Mouse (Mus musculus): ENCODE data around the gene Echdc3. TPM values are rescaled to one million over a fixed set of nuclear protein-coding genes. Genes with fewer than 3 reads are reported as not detected.

The Echdc3 gene
- polyA plus RNA-seq, 2 experiments, result 4.8 to 5.0 TPM

GRCm38 (mm10) chr2:6168560-6168959, 44.3 kb downstream of the Echdc3 start:
- Histone ChIP-seq H3K4me1 (ENCODE audit: control insufficient read depth, insufficient read depth, low read length) (0 out of 2 replicates have a peak, but pooled peaks cover 6% of the 10 kb centered on the region), H3K27me3 (ENCODE audit: control insufficient read depth, insufficient read depth, low read length) (no peaks in the 10 kb centered on the region), H3K9me3 (ENCODE audit: control insufficient read depth, low read length) (no peaks in the 10 kb centered on the region), H3K9ac (ENCODE audit: low read depth, low read length, severe bottlenecking) (no peak overlapping the region), H3K4me3 (replicated peaks; ENCODE audit: low read length) (no peak overlapping the region), H3K27ac (replicated peaks; ENCODE audit: low read depth, low read length) (no peak overlapping the region), H3K36me3 (ENCODE audit: control insufficient read depth, insufficient read depth, low read length) (no peaks in the 10 kb centered on the region), H3K4me2 (replicated peaks; ENCODE audit: low read depth, low read length, severe bottlenecking) (no peak overlapping the region)
- WGBS, result 66% methylated on average over 2 of the region's 2 CpGs
- TF ChIP-seq POLR2A (IDR thresholded peaks at IDR 0.05; ENCODE audit: borderline replicate concordance, extremely low read depth, insufficient read depth, insufficient read length), result no peak
- no peak for ATAC-seq (ENCODE audit: low FRiP score, low read depth)
- no peak for DNase-seq (ENCODE audit: low spot score)

- Histone ChIP-seq H3K9me3 (ENCODE audit: control insufficient read depth, low read length) (no peaks in the 10 kb centered on the region), H3K36me3 (ENCODE audit: control insufficient read depth, insufficient read depth, low read length) (no peaks in the 10 kb centered on the region), H3K4me3 (replicated peaks; ENCODE audit: low read length) (no peak overlapping the region), H3K4me2 (replicated peaks; ENCODE audit: low read depth, low read length, severe bottlenecking) (no peak overlapping the region), H3K9ac (ENCODE audit: low read depth, low read length, severe bottlenecking) (no peak overlapping the region), H3K27ac (replicated peaks; ENCODE audit: low read depth, low read length) (no peak overlapping the region), H3K4me1 (ENCODE audit: control insufficient read depth, insufficient read depth, low read length) (0 out of 2 replicates have a peak, but pooled peaks cover 6% of the 10 kb centered on the region), H3K27me3 (ENCODE audit: control insufficient read depth, insufficient read depth, low read length) (no peaks in the 10 kb centered on the region)
- no peak for TF ChIP-seq POLR2A (IDR thresholded peaks at IDR 0.05; ENCODE audit: borderline replicate concordance, extremely low read depth, insufficient read depth, insufficient read length)
- peak; percentile 88 for DNase-seq (ENCODE audit: low spot score)
- WGBS, result 25% methylated on average over 5 of the region's 5 CpGs
- peak; percentile 70 for ATAC-seq (ENCODE audit: low FRiP score, low read depth)
Measured at GRCm38 (mm10) chr2:6167843-6168558, 44.8 kb downstream of the Echdc3 start.

GRCm38 (mm10) chr2:6165771-6166170, 47.1 kb downstream of the Echdc3 start:
- DNase-seq (ENCODE audit: low spot score) (peak; percentile 69), ATAC-seq (ENCODE audit: low FRiP score, low read depth) (no peak)
- H3K9ac ChIP-seq (ENCODE audit: low read depth, low read length, severe bottlenecking), result no peak overlapping the region
- H3K27ac ChIP-seq (replicated peaks; ENCODE audit: low read depth, low read length), result no peak overlapping the region
- no peaks in the 10 kb centered on the region for H3K36me3 ChIP-seq (ENCODE audit: control insufficient read depth, insufficient read depth, low read length)
- H3K4me3 ChIP-seq (replicated peaks; ENCODE audit: low read length), result no peak overlapping the region
- H3K9me3 ChIP-seq (ENCODE audit: control insufficient read depth, low read length), result no peaks in the 10 kb centered on the region
- H3K4me2 ChIP-seq (replicated peaks; ENCODE audit: low read depth, low read length, severe bottlenecking), result no peak overlapping the region
- H3K27me3 ChIP-seq (ENCODE audit: control insufficient read depth, insufficient read depth, low read length), result no peaks in the 10 kb centered on the region
- 0 out of 2 replicates have a peak, but pooled peaks cover 9% of the 10 kb centered on the region for H3K4me1 ChIP-seq (ENCODE audit: control insufficient read depth, insufficient read depth, low read length)
- no peak for TF ChIP-seq POLR2A (IDR thresholded peaks at IDR 0.05; ENCODE audit: borderline replicate concordance, extremely low read depth, insufficient read depth, insufficient read length)
- 52% methylated on average over 6 of the region's 6 CpGs for WGBS

- Histone ChIP-seq H3K27ac (replicated peaks; ENCODE audit: low read depth, low read length) (no peak overlapping the region), H3K4me3 (replicated peaks; ENCODE audit: low read length) (no peak overlapping the region), H3K4me1 (ENCODE audit: control insufficient read depth, insufficient read depth, low read length) (peaks cover 14% of the 10 kb centered on the region; the same call in 1 of the 2 replicates), H3K4me2 (replicated peaks; ENCODE audit: low read depth, low read length, severe bottlenecking) (no peak overlapping the region), H3K36me3 (ENCODE audit: control insufficient read depth, insufficient read depth, low read length) (no peaks in the 10 kb centered on the region), H3K9me3 (ENCODE audit: control insufficient read depth, low read length) (no peaks in the 10 kb centered on the region), H3K9ac (ENCODE audit: low read depth, low read length, severe bottlenecking) (no peak overlapping the region), H3K27me3 (ENCODE audit: control insufficient read depth, insufficient read depth, low read length) (no peaks in the 10 kb centered on the region)
- WGBS, result 38% methylated on average over 16 of the region's 16 CpGs
- DNase-seq (ENCODE audit: low spot score) (peak; percentile 24), ATAC-seq (ENCODE audit: low FRiP score, low read depth) (no peak)
- TF ChIP-seq POLR2A (IDR thresholded peaks at IDR 0.05; ENCODE audit: borderline replicate concordance, extremely low read depth, insufficient read depth, insufficient read length), result no peak
Measured at GRCm38 (mm10) chr2:6164606-6165290, 48.1 kb downstream of the Echdc3 start.

- H3K27ac ChIP-seq (replicated peaks; ENCODE audit: low read depth, low read length), result no peak overlapping the region
- no peak overlapping the region for H3K4me3 ChIP-seq (replicated peaks; ENCODE audit: low read length)
- no peak for TF ChIP-seq POLR2A (IDR thresholded peaks at IDR 0.05; ENCODE audit: borderline replicate concordance, extremely low read depth, insufficient read depth, insufficient read length)
- no peaks in the 10 kb centered on the region for H3K36me3 ChIP-seq (ENCODE audit: control insufficient read depth, insufficient read depth, low read length)
- DNase-seq (ENCODE audit: low spot score), result peak; percentile 45
- no peak overlapping the region for H3K9ac ChIP-seq (ENCODE audit: low read depth, low read length, severe bottlenecking)
- H3K27me3 ChIP-seq (ENCODE audit: control insufficient read depth, insufficient read depth, low read length), result no peaks in the 10 kb centered on the region
- H3K4me2 ChIP-seq (replicated peaks; ENCODE audit: low read depth, low read length, severe bottlenecking), result no peak overlapping the region
- H3K4me1 ChIP-seq (ENCODE audit: control insufficient read depth, insufficient read depth, low read length), result peaks cover 14% of the 10 kb centered on the region; the same call in 1 of the 2 replicates
- WGBS, result 31% methylated on average over 6 of the region's 6 CpGs
- no peaks in the 10 kb centered on the region for H3K9me3 ChIP-seq (ENCODE audit: control insufficient read depth, low read length)
- ATAC-seq (ENCODE audit: low FRiP score, low read depth), result no peak
Measured at GRCm38 (mm10) chr2:6162366-6163040, 50.3 kb downstream of the Echdc3 start.

All from limb, embryonic 14.5 days (tissue).